Mouse (Mus musculus) heart, postnatal 10 days (tissue): ENCODE results near the gene Itgal. TPM values are rescaled to one million over a fixed set of nuclear protein-coding genes. Genes with fewer than 3 reads are reported as not detected.
A peak's percentile ranks its signal among the peaks of the same experiment; 100 is the strongest.
"Not testable (repeated sequence)": the region's sequence is repeated elsewhere in the genome, so short reads cannot be mapped to it uniquely, and the experiment has no call there.

Experiments
- DNase-seq, 2 experiments: peaks; one replicate each; pipeline ENCODE4 v3.0.0; 2021
- intact Hi-C: fragments of 180-260 bp; cut with DNase I; formaldehyde crosslinking; loops from one replicate; pipeline ENCODE4 v1.15.1; 2025
- total RNA-seq, 2 experiments: library from RNA; stranded (reverse); gene quantifications; 2 replicates each; pipeline ENCODE4 v1.2.3; 2021

Gene Itgal
- total RNA-seq: 1 to 10 TPM; 2.8 to 3.7 TPM

DNA sequence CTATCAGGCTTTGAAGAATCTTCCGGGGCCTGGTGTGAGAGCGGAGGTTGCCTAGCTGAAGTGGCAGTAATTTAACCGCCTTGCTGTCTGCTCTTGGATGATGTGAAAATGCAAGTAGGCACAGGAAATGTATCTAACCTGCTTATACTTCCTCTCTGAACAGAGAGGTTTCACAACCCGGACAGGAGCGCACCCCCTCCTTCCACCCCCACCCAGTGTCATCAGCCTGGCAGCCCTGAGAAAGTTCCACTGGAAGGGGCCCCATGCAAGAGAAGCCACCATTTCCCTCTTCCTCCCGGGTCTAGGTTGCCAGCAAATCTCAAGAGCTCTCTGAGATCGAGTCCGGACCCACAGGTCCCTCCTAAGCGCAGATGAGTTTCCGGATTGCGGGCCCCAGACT, at the start of gene Itgal:
TSS of gene Itgal (plus strand) at position 163 of the 400 bp plus-strand sequence.
- intact Hi-C loops: no loop called here

DNA sequence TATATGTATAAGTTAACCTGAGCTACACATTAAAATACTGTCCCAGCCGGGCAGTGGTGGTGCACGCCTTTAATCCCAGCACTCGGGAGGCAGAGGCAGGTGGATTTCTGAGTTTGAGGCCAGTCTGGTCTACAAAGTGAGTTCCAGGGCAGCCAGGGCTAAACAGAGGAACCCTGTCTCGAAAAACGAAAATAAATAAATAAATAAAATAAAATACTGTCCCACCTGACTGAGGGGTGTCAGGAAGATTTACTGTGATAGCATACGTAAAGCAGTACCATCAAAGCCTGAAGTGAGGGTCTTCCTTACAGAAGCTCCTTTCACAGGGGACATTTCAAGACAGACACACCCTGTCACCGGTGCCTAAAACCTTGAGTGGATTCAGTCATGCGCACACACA, 45.5 kb upstream of the Itgal start:
- intact Hi-C loops: not testable (repeated sequence)

More for the DNA sequence above, at the start of gene Itgal:
- DNase-seq: no peak

DNA sequence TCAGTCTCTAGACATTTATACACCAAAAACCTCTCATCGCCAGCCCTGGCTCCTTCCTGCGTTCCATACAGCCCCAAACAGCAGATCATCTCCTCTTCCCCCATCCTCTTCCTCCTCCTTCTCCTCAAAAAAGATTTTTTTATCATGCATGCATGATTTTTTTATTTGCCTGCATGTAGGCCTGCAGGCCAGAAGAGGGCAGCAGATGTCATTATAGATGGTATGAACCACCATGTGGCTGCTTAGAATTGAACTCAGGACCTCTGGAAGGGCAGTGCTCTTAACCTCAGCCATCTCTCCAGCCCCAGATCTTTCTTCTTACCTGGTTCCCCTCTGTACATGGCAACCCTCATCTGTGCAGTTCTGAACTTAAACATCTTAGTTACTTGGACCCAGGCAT, 43.6 kb upstream of the Itgal start:
- DNase-seq: no peak
- intact Hi-C loops: no loop called here

More for the DNA sequence above, 45.5 kb upstream of the Itgal start:
- not testable (repeated sequence) for DNase-seq

DNA sequence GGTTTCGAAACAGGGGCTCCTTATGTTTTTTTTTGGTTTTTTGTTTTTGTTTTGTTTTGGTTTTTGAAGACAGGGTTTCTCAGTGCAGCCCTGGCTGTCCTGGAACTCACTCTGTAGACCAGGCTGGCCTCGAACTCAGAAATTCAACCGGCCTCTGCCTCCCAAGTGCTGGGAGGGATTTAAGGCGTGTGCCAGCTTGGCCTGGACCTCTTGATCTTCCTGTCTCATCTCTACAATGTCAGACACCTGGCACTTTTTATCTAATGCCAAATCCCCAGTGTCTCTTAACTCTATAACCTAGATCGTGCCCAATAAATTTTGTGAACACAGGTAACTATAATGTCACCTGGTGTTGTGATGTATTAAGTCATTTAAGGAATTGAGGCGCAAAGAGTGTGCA, 42.7 kb upstream of the Itgal start:
- intact Hi-C loops: no loop called here

DNA sequence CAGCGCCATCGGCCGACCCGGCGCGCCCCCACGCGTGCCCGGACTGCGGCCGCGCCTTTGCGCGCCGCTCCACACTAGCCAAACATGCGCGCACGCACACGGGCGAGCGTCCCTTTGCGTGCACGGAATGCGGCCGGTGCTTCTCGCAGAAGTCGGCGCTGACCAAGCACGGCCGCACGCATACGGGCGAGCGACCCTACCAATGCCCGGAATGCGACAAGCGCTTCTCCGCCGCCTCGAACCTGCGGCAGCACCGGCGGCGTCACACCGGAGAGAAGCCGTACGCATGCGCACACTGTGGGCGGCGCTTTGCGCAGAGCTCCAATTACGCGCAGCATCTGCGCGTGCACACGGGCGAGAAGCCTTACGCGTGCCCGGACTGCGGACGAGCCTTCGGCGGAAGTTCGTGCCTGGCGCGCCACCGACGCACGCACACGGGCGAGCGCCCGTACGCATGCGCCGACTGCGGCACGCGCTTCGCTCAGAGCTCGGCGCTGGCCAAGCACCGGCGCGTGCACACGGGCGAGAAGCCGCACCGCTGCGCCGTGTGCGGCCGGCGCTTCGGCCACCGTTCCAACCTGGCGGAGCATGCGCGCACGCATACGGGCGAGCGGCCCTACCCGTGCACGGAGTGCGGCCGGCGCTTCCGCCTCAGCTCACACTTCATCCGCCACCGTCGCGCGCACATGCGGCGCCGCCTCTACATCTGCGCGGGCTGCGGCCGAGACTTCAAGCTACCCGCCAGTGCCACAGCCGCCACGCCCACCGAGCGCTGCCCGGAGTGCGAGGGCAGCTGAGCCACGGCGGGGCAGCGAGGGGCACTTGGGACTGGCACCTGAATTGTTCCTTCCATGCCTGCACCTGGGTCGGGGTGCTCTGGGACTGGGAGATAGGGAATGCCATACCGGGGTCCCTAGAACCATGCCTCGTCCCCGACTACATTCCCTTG, 42.0 kb upstream of the Itgal start:
- DNase-seq: peak; percentile 95 to 96
- intact Hi-C loops: no loop called here

More for the DNA sequence above, 42.7 kb upstream of the Itgal start:
- DNase-seq: no peak

DNA sequence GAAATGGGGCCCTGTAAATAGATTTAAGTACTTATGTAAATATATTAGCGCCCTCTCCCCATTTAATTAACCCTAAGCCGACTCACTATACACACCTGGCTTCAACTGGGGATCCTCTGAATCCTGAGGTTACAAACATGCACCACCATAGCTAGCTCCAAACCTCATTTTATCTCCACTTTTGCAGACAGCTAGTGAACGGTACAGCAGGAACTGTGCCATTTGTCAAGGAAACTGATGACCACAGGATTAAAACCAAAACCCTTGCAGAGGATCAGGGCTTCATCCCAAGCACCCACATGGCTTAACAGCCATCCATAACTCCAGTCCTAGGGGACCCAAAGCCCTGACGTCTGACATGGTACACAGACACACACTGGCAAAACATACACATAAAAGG, 41.1 kb upstream of the Itgal start:
- intact Hi-C loops: no loop called here
- no peak for DNase-seq

DNA sequence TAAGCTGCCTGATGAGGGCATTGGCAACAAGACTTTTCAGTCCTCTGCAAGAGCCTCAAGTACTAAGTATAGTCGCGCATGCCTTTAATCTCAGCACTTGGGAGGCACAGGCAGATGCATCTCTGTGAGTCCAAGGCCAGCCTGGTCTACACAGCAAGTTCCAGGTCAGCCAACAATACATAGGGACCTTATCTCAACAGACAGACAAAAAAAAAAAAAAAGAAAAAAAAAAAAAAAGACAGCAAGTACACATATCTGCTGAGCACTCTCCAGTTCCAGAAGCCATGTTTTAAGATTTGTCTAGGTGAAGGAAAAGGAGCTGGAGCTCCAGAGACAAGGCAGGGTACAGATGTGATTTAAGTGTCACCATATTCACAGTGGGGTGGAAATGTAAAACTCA, 40.1 kb upstream of the Itgal start:
- intact Hi-C loops: no loop called here
- no peak for DNase-seq

DNA sequence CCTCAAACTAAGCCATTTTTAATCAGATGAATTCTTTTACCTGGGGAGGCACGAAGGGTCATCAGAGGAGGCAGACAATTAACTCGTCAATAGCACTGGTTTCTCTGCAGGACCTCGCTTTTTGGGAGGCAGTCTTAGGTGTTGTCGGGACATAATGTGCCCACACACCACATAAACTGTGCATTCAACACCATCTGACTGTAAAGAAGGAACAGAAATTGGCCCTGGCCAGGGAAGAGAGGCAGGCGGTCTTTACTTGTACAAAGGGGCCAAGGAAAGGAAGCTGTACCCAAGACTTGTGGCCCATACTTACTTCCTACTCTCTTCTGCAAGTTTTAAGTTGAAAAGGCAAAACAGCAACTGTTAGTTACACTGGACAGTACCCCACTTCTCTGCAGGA, 39.5 kb upstream of the Itgal start:
- intact Hi-C loops: no loop called here
- DNase-seq: no peak

DNA sequence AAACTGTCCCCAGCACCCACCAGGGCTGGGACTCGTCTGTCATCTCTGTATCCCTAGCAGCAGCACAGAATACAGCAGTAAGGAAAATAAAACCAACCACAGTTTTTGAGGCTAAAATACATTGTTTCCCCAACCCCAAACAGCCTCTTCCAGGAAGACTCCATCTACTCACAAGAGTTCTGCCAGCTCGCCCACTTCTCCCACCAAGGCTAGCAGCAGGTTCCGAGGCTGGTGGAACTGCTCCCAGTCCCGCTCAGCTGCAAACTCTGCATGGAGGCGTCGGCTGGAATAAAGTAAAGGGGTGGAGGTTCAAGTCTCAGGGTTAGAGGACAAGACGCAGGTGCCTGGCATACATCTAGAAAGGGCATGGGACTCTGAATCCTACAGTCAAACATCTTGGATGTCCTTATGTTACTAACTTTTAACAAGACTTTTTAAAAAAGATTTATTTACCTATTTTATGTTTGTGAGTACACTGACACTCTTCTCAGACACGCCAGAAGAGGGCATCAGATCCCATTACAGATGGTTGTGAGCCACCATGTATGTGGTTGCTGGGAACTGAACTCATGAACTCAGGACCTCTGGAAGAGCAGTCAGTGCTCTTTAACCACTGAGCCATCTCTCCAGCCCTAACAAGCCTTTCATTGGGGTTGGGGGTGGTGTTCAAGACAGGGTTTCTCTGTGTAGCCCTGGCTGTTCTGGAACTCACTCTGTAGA, 36.7 kb upstream of the Itgal start:
- intact Hi-C loops: no loop called here
- DNase-seq: no peak

DNA sequence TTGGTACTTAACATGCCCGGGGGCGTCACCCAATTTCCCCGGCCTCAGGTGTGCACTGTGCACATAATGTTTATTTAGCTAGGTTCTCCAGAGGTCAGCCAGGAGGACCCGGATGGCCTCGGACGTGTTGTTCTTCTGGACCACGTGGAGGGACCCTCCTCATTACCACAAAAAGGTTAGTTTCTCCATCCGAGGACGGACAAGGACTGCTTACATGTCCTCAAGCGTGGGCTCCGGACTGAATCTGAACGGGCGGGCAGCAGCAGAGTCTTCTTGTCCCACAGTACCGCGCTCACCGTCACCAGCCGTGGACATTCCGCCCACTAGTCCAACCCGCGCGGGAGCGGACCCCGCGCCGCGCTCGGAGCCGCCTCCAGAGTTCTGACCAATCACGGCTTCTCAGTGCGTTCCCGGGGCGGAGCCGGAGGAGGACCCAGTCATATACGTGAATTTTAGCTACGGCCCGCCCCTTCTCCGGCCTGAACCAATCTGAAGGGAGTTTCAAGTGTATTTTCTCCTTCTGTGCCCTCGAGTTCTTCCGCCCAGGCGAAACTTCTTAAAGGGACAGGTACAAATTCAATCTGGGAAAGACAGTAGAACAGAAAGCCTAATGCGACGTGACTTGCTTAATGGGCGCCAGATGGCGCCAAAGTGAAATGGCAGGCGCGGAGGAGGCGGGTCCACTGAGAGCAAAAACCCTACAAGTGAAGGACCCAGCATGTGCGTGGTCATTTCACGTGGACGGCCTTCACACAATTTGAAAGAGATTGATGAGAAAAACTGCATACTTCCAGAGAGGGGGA, 35.5 kb upstream of the Itgal start, which contains the start of gene Dctpp1:
TSS of gene Dctpp1 (minus strand) at position 401 of the 803 bp plus-strand sequence.
- intact Hi-C loops: loop anchor here (2.0 to 5.0 kb wide), 2 partner anchors 14 to 82 kb away; partner anchors contain the start of gene Sephs2
- peak; percentile 98 to 99 for DNase-seq

DNA sequence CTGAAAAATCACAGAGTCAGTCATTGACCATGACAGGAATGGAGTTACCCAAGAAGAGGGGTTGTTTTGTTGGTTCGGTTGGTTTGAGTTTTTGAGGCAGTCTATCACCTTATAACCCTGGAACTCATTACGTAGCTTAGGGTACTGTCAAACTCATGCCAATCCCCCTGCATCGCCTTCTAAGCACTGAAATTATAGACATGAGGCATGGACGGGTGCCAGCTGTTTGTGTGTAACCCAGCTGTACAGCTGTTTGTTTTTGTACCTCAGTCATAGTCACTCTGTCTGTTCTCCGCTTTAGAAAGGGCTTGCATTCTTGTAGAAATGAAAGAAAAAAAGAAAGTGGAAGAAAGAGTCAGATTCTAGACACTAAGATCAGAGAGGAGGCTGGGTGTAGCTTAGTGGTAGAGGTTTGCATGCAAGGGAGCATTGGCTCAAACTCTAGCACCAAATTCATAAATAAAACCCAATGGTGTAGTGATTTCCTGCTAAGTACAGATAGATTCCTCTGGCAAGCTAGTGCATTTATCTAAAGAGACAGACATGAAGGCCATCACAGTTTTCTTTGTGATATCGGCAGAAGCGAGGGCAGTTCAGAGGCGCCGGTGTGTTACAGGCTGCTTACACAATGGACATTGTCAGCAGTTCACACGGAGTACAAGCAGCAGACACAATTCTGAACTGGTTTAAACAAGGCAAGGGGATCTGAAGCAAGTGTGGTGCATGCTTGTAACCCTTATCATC, 33.7 kb upstream of the Itgal start:
- no peak for DNase-seq
- intact Hi-C loops: loop anchor here (5.0 kb wide), 1 partner anchor 80 kb away; no protein-coding TSS in a partner anchor

DNA sequence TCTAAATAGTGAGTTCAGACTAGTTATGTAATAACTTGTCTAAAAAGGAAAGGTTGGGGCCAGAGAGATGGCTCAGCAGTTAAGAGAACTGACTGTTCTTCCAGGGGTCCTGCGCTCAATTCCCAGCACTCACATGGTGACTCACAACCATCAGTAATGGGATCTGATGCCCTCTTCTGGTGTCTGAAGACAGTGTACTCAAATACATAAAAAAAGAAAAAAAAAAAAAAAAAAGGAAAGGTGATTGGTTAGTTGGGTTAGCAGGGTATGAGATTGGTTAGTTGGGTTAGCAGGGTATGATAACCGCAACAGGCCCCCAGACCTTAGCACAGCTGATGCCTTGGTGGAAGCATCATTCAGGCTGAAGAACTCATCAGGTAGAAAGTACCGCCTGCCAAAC, 32.5 kb upstream of the Itgal start:
- DNase-seq: no peak
- intact Hi-C loops: loop anchor here (5.0 kb wide), 1 partner anchor 79 kb away; no protein-coding TSS in a partner anchor

DNA sequence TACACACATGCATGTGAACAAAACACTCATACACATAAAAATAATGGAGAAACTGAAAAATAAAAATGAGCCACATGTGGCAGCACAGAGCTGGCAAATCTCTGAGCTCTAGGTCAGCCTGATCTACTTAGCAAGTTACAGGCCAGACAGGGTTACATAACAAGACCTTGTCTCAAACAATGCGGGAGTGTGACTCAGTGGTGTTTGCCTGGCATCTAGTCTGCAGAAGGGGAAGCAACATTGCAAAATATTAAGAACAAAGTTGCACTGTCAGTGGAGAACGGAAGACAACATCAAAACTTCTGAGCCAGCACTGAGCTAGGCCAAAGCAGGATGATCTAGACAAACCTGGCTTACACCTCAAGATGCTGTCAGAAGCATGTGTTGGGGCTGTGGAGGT, 25.8 kb upstream of the Itgal start:
- intact Hi-C loops: no loop called here

DNA sequence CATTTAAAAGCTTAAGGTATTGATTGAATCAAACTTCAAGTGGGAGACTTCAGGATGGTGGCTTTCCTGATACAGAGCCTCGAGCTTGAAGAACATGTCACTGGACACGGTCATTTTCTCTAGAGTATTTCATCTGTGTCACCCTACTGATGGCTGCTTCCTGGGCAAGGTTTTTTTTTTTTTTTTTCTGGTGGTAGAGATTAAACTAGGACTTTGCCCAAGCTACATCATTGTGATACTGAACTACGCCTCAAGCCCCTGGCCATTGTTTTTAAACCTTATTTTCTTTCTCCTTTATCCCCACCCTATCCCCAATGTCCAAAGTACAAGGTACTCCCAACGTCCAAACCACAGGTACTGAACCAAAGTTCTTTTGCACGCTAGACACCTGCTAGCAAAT, 25.4 kb upstream of the Itgal start:
- DNase-seq: no peak
- intact Hi-C loops: no loop called here

More for the DNA sequence above, 25.8 kb upstream of the Itgal start:
- DNase-seq: no peak

DNA sequence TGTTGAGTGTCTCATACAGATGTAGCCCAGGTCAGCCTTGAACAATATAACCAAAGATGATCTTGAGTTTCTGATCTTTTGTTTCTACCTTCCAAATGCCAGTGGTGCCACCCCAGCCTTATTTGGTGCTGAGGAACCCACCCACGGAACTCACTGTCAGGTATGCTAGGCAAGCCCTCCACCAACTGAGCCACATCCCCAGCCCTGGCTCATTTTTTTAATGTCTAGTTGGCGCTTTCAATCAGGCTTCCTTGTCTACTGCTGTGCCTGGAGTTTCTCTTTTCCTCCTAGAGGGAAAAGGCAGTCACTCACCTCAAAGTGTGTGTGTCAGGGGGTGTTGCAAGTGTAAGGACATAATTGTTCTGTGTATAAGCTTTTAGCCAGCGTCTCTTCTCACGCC, 25.0 kb upstream of the Itgal start:
- intact Hi-C loops: no loop called here
- no peak for DNase-seq

DNA sequence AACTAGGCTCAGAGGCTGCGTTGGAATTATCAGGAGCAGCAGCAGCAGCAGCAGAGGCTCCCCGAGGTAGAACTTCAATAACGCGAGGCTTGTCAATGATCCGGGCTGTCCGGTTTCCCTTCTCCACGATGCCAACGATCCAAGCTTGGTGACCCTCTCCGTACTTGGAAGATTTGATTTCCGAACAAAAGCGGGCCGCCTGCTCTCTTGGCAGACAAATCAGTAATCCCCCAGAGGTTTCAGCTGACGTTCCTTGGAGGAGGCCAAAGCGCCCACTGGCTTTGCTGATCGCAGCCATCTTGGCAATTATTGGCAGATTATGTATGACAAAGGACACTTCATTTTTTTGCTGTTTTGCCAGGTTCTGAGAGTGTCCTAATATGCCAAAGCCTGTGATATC, 23.5 kb upstream of the Itgal start:
- no peak for DNase-seq
- intact Hi-C loops: no loop called here

DNA sequence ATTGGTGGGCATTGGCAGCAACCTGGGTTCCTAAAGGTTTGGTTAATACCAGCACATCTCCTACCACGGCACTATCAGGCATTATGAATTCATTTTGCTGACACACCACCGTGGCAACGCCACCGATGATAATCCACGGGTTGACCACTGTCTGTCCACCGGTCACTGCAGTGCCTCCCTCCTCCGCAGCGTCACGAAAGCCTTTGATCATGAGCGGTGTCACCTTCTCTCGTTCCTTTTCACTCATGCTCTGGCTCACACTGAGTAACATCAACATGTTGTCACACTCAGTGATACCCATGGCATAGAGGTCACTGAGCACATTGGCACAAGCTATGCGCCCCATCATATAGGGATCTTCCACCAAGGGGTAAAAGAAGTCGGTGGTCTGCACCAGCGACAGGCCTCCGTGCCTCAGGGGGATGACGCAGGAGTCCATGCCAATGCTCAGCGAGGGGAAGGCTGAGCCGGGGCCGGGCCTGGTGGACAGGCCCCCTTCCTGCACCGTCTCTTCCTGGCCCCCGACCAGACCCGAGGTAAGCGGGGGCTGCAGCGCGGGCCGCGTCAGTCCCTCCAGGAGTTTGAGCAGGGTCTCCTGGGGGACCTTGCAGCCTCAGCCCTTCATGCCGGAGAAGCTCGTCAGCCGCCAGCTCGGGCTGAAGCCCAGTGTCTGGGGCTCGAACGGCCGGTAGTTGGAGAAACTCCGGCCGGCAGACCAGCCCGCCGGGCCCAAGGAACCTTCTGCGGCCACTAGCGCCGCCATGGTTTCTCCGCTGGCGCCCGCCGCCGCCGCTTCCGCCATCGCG, 22.7 kb upstream of the Itgal start:
- intact Hi-C loops: no loop called here
- DNase-seq: peak in 1 of 2 experiments; percentile 70

DNA sequence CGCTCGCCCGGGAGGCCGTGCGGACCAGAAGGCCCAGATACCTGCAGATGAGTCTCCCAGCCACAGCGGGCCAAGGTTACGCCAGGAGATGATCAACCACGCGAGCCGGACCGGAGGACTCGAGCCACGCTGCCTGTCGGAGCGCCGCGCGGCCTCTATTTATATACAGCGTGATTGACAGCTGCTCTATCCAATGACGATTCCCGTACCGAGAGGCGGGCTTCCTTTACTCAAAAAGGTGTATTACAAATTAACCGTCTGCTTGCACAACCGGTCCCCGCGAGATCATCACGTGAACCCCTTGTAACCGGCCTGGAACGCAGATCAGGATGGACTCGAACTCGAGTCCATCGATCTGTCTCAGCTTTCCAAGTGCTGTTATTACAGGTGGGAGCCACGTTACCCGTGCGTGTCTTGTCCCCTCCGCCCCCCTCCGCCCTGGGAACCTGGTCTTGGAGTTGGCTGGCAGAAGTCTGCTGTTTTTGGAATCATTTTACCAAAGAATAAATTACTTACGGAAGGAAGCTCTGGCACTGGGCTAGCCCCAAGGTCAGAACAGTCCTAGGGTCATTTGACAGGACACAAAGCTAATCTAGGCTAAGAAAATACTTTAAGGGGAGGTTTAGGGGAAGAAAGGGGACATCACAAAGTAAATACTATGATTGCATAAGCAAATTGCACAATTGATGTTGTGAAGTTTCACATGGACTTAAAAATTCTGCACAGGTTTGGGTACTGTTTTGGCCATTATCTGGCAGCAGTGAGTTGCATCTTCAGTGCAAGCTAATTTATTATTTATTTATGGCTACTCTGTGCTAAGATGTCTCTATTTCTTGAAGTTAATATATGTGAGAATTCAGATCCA, 21.9 kb upstream of the Itgal start, which contains the start of gene Sephs2:
TSS of gene Sephs2 (minus strand) at position 131 of the 865 bp plus-strand sequence.
- DNase-seq: peak; percentile 97
- intact Hi-C loops: loop anchor here (2.0 kb wide), 1 partner anchor 13 kb away; the partner anchor contains the start of gene Dctpp1
